Mouse (Mus musculus) liver, adult (tissue): ENCODE results near the gene Dnm3.

Source experiments
- GATA4 ChIP-seq: IDR thresholded peaks from 2 replicates; pipeline ENCODE4 v1.6.1; 2014; ENCODE audit warnings: mild to moderate bottlenecking, low read length; ENCODE audit not compliant: insufficient replicate concordance

Gene Dnm3

GRCm38 (mm10) chr1:162020303-162020731 lies 457.5 kb downstream of the Dnm3 start:
- no peak for TF ChIP-seq GATA4

- no peak for TF ChIP-seq GATA4
Observed at GRCm38 (mm10) chr1:162018601-162018977, 459.2 kb downstream of the Dnm3 start.

- TF ChIP-seq GATA4, result no peak
Observed at GRCm38 (mm10) chr1:162017975-162018600, 459.7 kb downstream of the Dnm3 start.

- no peak for TF ChIP-seq GATA4
Observed at GRCm38 (mm10) chr1:162016982-162017381, 460.9 kb downstream of the Dnm3 start.

DNA sequence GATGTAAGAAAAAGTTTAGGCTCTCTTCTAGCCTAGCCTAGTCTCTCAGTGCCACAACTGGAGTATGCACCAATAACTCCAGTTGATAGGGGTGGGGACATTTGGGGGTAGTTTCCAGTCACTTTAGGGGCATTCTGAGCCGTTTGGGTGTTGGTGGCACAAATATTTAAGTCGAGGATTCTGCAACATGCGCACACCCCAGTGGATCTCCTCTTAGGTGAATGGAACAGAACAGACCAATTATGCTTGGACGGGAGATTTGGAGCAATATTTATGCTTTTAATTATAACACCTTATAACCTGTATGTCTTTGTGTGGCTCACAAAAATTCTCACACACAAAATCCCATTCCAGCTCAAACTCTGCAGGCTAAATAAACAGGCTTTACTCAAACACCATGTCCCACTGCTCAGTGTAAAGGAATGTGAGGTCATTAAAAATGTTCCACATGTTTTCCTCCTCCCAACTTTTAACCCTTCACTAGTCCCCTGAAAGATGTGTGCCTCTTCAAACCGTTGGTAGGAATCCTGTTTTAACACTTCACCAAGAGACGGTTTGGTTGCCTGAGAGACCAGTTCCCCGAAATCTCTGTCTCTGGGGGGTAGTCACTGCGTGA lies 462.5 kb downstream of the Dnm3 start:
- TF ChIP-seq GATA4, result no peak

DNA sequence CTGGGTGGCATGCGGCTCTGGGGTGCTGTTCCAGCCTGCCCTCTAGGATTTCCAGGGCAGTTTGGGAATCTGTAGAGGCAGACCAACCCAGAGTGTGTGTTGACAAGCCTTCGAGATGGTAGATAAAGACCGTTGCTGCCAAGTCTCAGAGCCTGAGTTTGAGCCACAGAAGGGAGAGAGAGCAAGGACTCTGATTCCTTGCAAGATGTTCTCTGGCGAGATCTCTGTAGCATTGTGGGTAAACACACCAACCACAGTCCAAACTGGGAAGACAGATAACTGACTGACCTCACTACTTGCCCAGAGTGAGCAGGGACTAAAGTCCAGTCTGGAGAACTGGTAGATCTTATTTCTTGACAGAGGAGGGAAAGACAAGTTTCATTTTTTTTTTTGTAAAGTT lies 464.3 kb downstream of the Dnm3 start:
- no peak for TF ChIP-seq GATA4

GRCm38 (mm10) chr1:162011523-162012245 lies 466.1 kb downstream of the Dnm3 start:
- no peak for TF ChIP-seq GATA4

- TF ChIP-seq GATA4, result no peak
Observed at GRCm38 (mm10) chr1:162009086-162009485, 468.7 kb downstream of the Dnm3 start.

DNA sequence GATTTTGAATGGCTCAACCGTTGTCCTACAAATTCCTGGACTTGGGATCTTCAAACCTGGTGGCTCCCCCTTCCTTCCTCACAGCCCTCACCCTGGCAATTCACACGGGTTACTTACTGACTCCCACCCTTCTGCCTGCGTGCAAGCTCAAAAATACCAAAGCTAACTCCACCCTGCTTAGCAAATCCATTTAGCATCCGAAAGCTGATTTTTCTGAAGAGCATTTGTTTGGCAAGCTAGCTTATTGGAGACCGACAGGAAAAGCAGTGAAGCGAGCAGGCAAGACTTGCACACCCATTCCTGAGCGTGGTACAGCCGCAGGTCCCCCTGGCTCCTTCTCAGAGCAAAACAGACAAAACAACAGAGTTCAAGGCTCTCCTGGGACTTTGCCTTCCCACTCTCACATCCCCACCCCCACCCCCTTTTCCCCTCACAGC lies 469.2 kb downstream of the Dnm3 start:
- TF ChIP-seq GATA4, result no peak

- no peak for TF ChIP-seq GATA4
Observed at GRCm38 (mm10) chr1:162008208-162008607, 469.6 kb downstream of the Dnm3 start.

DNA sequence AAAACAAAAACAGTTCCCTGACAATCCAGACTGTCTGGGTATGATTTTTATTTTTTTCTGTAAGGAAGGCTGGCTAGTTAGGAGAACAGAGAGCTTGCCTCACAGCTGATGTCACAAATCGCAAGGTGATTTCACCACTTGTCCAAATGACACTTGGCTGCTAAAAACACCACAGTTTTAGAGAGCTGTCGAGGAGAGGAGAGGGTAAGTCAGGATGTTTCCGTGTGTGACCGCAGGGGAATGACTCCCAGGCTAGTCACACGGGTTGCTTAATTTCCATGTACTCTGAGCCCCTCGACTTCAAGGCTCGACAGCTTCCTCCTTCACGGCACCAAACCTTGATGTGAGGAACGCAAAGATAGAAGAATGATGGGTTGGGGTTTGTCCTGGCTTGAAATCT lies 471.7 kb downstream of the Dnm3 start:
- TF ChIP-seq GATA4, result no peak

GRCm38 (mm10) chr1:162004821-162005770 lies 472.7 kb downstream of the Dnm3 start:
- TF ChIP-seq GATA4, result no peak

GRCm38 (mm10) chr1:162004518-162004780 lies 473.4 kb downstream of the Dnm3 start:
- no peak for TF ChIP-seq GATA4

DNA sequence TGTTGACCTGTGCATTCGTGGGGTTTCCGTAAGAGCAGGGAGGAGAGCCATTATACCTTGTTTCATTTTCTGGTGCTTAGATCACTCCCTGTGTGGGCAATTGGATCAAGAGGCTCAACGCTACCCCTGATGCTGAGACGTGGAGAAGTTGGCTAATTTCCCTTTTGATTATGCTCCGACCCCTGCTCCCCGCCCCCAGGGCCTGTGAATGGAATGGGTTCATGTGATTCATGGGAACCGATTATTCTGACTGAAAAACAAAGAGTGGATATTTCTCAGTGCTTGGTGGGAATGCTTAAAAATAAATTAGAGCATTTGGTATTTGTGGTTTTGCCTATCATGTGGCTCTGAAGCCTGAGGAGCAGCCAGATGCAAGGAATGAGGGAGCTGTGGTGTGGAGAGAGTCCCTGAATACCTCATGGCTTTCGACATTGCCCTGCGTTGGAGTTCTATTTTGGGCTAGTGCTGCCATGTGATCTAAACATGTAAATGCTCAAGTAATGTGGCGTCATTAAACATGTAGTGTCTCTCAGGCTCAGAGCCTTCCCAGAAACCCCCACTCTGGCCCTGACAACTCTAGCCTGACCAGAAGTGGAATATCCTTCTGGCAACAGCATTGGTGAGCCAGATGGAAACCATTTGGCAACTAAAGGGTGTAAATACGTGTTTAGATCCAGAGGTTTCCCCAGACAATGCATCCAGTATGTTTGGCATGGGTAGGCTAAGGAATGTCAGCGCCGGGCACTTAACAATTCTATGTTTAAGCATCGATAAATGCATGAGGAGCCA lies 473.9 kb downstream of the Dnm3 start:
- TF ChIP-seq GATA4, result no peak

GRCm38 (mm10) chr1:162001328-162001727 lies 476.5 kb downstream of the Dnm3 start:
- TF ChIP-seq GATA4, result no peak
